Mouse (Mus musculus) bone marrow, adult 2 months (tissue): ENCODE measurements at regions not wholly inside any gene's neighbourhood (a gene's known extent, or its start where the extent isn't known, plus 50 kb on each side); places are given as distances from the start of the nearest gene placed in this dataset.

ENCODE experiments used
- H3K27ac ChIP-seq: fragments of 200-500 bp; 2 replicates; pipeline ENCODE4 v1.5.1; 2012; ENCODE audit warnings: low read depth, mild to moderate bottlenecking, control low read depth, inconsistent platforms, low read length; ENCODE audit not compliant: control insufficient read depth, poor library complexity, insufficient read depth
- H3K4me1 ChIP-seq: fragments of 200-500 bp; 2 replicates; pipeline ENCODE4 v1.6.1; 2011; ENCODE audit warnings: low read length; ENCODE audit not compliant: control insufficient read depth, insufficient read depth
- H3K4me3 ChIP-seq: fragments of 200-500 bp; replicated peaks from 2 replicates; pipeline ENCODE3; 2011; ENCODE audit warnings: mild to moderate bottlenecking, low read depth, low read length, control low read depth; ENCODE audit not compliant: control insufficient read depth
- CTCF ChIP-seq: fragments of 200-500 bp; IDR thresholded peaks from 2 replicates; pipeline ENCODE4 v1.5.1; 2011; ENCODE audit warnings: low read length, control low read depth; ENCODE audit not compliant: control insufficient read depth, insufficient read depth
- POLR2A ChIP-seq: fragments of 200-500 bp; IDR thresholded peaks from 2 replicates; pipeline ENCODE4 v1.6.1; 2011; ENCODE audit warnings: low read depth, mild to moderate bottlenecking, control low read depth, low read length, borderline replicate concordance; ENCODE audit not compliant: control insufficient read depth
- WGBS: fragments of 180-500 bp; shearing (Covaris S2); methylation state at CpG from one replicate; pipeline ENCODE4 v1.1.7; 2018; 5-methylcytosine and 5-hydroxymethylcytosine counted together

DNA sequence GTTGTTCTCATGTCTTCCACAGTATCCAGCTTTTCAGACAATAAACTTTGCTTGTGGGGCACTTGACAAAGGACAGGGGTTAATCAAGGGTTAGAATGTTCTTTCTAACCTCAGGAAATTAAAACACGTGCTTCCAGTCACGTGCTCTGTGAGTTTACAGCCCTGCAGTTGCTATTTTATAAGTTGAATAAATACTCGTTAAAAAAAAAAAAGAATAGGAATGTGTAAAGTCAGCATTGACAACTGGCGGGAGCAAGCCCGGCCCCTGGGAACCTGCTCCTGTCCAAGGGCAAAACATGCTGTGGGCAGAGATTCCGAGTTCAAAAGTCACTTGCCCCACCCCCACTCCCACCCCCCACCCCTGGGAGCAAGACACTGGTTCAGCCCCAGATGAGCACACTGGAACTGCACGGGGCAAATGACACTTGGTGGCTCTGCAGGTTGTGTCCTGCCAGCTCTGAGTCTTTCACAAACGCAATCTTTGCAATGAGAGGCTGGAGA is 72.8 kb upstream of the Lclat1 start:
- TF ChIP-seq CTCF (no peak), POLR2A (no peak)
- H3K4me3 ChIP-seq = no peak overlapping the region

GRCm38 (mm10) chr17:73036845-73037244 is 70.9 kb upstream of the Lclat1 start:
- Histone ChIP-seq H3K4me1 (peaks cover 7% of the 10 kb centered on the region), H3K27ac (no peak overlapping the region), H3K4me3 (no peak overlapping the region)
- no peak for TF ChIP-seq CTCF
- TF ChIP-seq POLR2A = no peak
- 55% methylated on average over 3 of the region's 3 CpGs for WGBS

More for the DNA sequence above, 72.8 kb upstream of the Lclat1 start:
- Histone ChIP-seq H3K27ac (peak overlapping the region; percentile 95), H3K4me1 (peaks cover 7% of the 10 kb centered on the region)
- 21% methylated on average over 8 of the region's 8 CpGs for WGBS

DNA sequence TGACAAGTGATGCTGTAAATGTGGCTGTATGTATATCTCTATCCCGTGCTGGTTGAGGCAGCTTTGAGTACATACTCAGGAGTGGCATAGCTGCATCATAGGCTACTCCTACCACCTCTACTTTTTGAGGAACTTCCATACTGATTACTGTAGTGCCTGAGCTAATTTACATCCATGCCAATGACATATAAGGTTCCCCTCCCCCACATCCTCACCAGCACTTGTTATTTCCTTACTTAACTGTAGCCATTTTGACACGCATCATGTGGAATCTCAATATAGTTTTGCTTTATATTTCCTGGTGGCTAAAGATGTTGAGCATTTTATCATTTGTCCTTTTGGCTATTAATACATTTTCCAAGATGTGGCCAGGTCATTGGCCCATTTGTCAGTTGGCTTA is 69.2 kb upstream of the Lclat1 start:
- 76% methylated on average over 2 of the region's 2 CpGs for WGBS
- H3K27ac ChIP-seq = no peak overlapping the region
- no peak for TF ChIP-seq POLR2A
- no peak for TF ChIP-seq CTCF
- H3K4me3 ChIP-seq = no peak overlapping the region
- H3K4me1 ChIP-seq = peaks cover 7% of the 10 kb centered on the region

DNA sequence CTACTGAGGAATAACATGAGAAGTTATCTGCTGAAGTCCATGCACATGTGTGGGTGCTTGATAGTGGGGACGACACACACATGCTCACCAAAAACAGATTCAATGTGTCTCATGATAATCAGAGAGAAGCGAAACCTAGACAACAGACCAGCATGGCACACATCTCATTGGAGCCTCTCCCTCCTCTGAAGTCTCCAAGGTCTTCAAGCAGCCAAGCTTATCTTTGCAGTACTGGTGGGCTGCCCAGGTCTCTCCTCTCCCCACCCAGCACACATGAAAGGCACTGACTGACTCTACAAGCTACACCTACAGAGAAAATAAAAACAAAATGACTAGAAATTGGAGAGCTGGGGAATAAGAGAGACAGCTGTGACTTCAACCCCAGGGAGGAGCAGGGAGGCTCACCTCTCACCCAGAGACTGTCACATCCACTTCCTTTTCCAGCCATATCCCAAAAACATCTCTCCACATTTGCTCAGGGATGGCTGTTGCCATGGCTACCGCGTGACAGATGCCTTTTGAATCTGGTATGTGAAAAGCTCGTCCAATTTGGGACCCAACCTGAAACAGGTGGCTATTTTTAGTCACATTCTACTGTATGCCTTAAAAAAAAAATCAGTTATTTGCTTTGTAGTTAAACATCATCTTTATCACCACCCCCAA is 62.7 kb upstream of the Lclat1 start:
- 66% methylated on average over 5 of the region's 5 CpGs for WGBS
- Histone ChIP-seq H3K4me3 (no peak overlapping the region), H3K4me1 (no peaks in the 10 kb centered on the region; the same call in 1 of the 2 replicates), H3K27ac (no peak overlapping the region)
- TF ChIP-seq CTCF (no peak), POLR2A (no peak)

DNA sequence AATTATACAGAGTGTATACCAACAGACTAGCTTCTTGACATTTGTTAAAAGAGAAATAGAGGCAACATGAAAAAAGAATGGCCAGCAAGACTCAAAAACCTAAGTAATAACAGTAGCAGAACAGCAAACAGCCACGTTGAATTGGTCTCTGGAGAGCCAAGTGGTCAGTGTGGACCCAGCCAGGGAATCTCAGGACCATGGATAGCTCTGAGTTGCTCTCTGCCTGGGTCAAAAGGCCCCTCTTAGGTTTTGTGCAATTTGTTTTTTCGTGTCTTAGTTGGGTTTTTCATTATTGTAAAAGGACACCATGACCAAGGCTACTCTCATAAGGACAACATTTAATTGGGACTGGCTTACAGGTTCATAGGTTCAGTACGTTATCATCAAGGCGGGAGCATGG is 60.8 kb upstream of the Lclat1 start:
- no peak overlapping the region for H3K4me3 ChIP-seq
- 58% methylated on average over 4 of the region's 4 CpGs for WGBS
- H3K27ac ChIP-seq = no peak overlapping the region
- no peaks in the 10 kb centered on the region; the same call in 1 of the 2 replicates for H3K4me1 ChIP-seq
- TF ChIP-seq CTCF = no peak
- TF ChIP-seq POLR2A = no peak

DNA sequence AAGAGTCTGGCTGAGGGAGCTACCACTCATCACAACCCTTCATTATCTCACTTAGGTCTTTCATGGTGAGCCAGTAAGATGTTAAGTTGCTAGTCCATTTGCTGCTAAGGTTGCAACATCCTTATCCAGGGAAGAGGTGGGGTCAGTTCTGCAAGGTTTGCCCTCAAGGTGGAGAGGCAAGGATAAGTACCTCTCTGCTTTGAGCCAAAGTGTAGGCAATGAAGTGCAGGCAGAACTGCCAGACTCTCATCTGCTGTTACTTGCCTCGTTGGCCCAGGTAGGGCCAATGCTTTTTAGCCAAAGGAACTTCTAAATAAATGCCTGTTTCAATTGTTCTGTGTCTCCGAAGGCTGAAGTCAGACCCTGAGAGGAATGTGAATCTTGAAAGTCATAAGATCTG is 59.6 kb upstream of the Lclat1 start:
- Histone ChIP-seq H3K27ac (no peak overlapping the region), H3K4me3 (no peak overlapping the region), H3K4me1 (peaks cover 2% of the 10 kb centered on the region; the same call in 1 of the 2 replicates)
- TF ChIP-seq POLR2A = no peak
- no peak for TF ChIP-seq CTCF
- 81% methylated on average over 2 of the region's 2 CpGs for WGBS

DNA sequence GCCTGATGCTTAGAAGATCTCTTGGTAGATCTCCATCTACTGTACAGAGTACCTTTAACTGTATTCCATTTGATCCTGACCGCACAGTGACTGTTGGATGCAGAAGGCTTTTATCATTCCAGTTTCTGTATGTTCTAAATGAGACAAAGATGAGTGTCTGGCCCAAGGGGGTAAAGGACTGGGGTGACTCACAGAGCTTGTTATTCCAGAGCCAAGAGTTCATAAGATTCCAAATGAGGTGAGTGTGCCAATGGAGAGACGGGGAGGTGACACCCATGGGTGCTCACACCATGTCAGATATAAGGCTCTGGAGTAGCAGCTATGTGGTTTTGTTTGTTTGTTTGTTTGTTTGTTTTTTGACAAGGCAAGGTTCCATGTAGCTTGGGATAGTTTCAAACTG is 54.8 kb upstream of the Lclat1 start:
- no peak overlapping the region for H3K4me3 ChIP-seq
- H3K4me1 ChIP-seq = peaks cover 7% of the 10 kb centered on the region; the same call in 1 of the 2 replicates
- no peak for TF ChIP-seq POLR2A
- TF ChIP-seq CTCF = no peak
- 96% methylated on average over 2 of the region's 2 CpGs for WGBS
- H3K27ac ChIP-seq = peak overlapping the region; percentile 70; the same call in 1 of the 2 replicates

GRCm38 (mm10) chr17:73053479-73054215 is 54.1 kb upstream of the Lclat1 start:
- Histone ChIP-seq H3K4me3 (no peak overlapping the region), H3K27ac (peak overlapping the region; percentile 70; the same call in 1 of the 2 replicates), H3K4me1 (peaks cover 7% of the 10 kb centered on the region; the same call in 1 of the 2 replicates)
- WGBS = 21% methylated on average over 3 of the region's 3 CpGs
- TF ChIP-seq CTCF (no peak), POLR2A (no peak)

- H3K4me3 ChIP-seq = no peak overlapping the region
- peaks cover 7% of the 10 kb centered on the region; the same call in 1 of the 2 replicates for H3K4me1 ChIP-seq
- peak overlapping the region; percentile 66 for H3K27ac ChIP-seq
- TF ChIP-seq POLR2A (no peak), CTCF (no peak)
These were observed 53.6 kb upstream of the Lclat1 start for GRCm38 (mm10) chr17:73054226-73054625.
